Mouse (Mus musculus) frontal cortex, adult (tissue): ENCODE measurements around the gene Gnat1.

ENCODE experiments used
- ATAC-seq: cut with Nextera tagmentation; 2 replicates; pipeline ENCODE4 v1.9.2; 2017; ENCODE audit warnings: mild to moderate bottlenecking, moderate library complexity, mixed read lengths; ENCODE audit not compliant: low TSS enrichment

Gnat1 gene

DNA sequence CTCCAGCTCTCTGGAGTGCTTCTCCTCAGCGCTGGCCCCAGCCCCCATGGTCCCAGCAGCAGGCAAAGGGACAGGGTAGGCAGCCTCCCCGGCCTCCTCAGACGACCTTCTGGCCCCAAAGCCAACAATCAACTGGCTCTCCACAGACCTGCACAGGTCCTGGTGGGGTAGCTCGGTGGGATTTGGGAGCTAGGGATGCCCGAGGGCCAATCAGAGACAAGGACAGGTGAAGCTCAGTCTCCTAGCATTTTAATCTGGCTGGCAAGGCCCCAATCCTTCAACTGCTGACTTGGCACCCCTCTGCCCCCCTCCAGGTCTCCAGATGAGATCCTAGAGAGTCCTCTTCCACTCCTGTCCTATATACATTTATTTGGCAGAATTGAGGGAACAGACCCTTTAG lies at the start of gene Gnat1:
Gnat1 (minus strand) TSS at position 212 of the 400 bp plus-strand sequence.
- ATAC-seq: no peak

- no peak for ATAC-seq
Measured at GRCm38 (mm10) chr9:107728919-107729670, 49.6 kb upstream of the Gnat1 start.

DNA sequence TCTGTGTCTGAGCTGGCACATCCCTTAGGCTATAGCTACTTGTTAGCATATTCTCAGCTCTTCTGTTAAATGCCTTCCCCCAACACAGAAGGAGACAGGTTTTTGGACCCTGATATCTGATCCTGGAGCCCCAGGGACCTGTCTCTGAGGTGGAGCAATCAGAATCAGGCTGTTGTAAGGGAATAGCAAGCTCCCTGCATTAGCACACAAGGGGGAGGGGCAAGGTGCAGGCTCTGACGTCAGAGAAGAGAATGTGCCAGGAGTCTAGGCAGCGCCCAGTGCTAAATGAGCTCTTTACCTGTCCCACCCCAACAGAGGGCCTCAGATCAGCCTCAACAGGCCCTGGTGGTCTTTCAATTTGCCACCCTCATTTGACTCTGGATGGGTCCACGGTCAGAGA lies 47.5 kb upstream of the Gnat1 start:
- no peak for ATAC-seq

- no peak for ATAC-seq
Measured at GRCm38 (mm10) chr9:107724796-107725195, 45.3 kb upstream of the Gnat1 start.

- no peak for ATAC-seq
Measured at GRCm38 (mm10) chr9:107723794-107724531, 44.5 kb upstream of the Gnat1 start.

- ATAC-seq: no peak
Measured at GRCm38 (mm10) chr9:107723292-107723691, 43.8 kb upstream of the Gnat1 start.

- ATAC-seq: no peak
Measured at GRCm38 (mm10) chr9:107718781-107719540, 39.4 kb upstream of the Gnat1 start.

- no peak for ATAC-seq
Measured at GRCm38 (mm10) chr9:107716951-107717350, 37.4 kb upstream of the Gnat1 start.

DNA sequence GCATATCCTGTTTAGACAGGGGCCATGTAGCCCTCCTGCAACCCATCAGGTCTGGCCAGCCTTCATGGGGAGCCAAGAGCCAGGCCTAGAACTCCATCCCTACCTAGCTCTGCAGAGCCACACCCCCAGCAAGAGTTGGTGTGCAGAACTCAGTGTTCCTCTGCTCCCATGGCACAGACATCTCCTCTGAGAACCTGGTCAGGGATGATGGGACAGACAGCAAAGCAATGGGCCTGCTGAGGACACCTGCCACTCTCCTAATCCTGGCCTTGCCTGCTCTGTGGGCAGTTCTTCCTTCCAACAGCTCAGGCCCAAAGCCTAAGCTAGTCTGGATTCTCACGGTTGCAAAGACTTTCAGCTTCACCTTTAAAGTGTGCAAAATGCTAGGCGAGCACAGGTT lies 36.1 kb upstream of the Gnat1 start:
- no peak for ATAC-seq

- ATAC-seq: no peak
Measured at GRCm38 (mm10) chr9:107714221-107714952, 34.9 kb upstream of the Gnat1 start.

- peak; percentile 46 for ATAC-seq
Measured at GRCm38 (mm10) chr9:107709697-107710483, 30.4 kb upstream of the Gnat1 start, which contains the start of gene Sema3f. Sema3f (minus strand) TSS chr9:107710475.

DNA sequence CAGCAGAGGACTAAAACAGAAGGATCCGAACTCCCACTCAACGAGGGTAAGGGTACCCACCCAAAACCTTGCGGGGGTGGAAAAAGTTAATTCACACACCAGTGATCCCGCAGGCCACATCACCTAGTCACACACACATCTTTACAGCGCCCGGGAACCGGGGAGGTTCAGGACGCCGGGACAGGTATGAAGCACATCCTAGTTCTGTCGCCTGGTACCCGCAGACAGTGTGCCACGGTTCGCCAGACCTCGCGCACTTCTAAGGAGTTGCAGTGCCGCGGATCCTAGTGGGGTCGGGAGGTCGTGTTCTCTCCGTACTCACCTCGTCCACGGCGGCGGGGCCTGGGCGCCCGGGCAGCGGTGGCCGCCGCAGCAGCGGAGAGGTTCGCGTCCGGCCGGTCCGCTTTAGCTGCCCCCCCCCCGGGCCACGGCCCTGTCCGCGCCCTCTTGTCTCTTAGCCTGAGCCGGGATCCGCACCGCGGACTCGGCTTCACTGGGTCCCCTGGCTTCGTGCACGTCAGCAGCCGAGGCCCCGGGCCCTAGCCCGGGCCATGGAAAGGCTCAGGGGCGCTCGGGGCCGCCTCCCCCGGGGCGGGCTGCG lies 29.7 kb upstream of the Gnat1 start:
- no peak for ATAC-seq

- 0 out of 2 replicates have a peak, but pooled peaks have one; percentile 4 for ATAC-seq
Measured at GRCm38 (mm10) chr9:107708439-107709095, 29.1 kb upstream of the Gnat1 start.

DNA sequence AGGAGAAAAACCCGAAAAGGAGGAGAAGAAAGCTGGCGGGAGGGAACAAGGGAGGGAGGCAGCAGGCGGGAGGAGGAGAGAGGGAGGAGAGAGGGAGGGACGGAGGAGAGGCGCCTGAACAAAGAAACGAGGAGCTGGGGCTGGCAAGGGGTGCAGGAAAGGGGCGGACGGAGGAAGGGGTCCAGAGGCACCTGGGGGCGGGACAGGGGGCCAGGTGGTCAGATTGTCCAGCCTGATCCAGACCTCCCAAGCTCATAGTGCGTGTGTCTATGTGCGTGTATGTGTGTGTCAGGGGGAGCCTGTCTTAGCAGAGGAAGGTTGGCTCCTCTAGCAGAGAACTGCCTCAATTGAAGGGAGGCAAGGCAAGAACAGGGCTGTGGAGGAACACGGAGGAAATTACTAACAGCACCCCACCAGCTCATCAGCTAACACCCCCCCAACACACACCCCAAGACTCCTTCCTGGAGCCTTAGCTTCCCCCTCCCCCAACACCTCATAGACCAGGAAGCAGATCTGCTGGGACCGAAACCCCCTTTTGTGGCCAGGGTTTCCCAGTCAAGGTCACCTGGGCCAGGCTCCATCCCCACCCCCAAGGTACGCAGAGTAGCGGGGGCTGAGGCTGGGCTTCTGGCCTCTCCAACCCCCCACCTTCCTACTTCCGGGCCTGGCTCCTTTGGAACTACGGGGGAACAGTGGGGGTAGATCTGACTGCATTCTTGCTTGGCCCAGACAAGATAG lies 28.4 kb upstream of the Gnat1 start:
- ATAC-seq: peak; percentile 32

- no peak for ATAC-seq
Measured at GRCm38 (mm10) chr9:107706781-107707211, 27.3 kb upstream of the Gnat1 start.

- ATAC-seq: no peak
Measured at GRCm38 (mm10) chr9:107703337-107704122, 24.0 kb upstream of the Gnat1 start.

DNA sequence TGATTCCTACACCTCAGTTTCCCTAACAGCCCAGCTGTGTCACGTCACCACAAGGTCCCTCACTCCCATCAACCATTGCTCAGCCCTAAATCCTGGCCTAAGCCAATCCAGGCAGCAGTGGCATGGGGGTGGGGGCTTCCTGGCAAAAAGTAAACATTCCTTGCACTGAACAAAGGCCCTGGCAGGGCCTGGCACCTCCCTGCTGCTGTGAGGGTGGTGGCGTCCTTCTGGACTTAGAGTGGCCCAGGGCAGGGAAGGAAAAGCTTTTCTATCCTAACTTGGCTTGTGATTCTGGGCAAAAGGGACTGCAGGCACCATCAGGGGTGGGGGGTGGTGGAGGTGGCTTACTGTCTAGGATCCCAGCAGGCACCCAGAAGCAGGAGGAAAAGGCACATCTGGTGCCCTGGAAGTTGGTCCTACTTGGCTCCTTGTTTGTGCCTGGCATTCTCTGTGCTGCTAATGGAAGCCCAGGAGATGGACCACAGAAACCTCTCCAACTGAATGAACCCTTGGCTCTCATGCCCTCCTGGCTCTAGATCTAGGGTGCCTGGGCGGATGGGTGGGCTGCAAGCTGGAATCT lies 23.2 kb upstream of the Gnat1 start:
- ATAC-seq: no peak

DNA sequence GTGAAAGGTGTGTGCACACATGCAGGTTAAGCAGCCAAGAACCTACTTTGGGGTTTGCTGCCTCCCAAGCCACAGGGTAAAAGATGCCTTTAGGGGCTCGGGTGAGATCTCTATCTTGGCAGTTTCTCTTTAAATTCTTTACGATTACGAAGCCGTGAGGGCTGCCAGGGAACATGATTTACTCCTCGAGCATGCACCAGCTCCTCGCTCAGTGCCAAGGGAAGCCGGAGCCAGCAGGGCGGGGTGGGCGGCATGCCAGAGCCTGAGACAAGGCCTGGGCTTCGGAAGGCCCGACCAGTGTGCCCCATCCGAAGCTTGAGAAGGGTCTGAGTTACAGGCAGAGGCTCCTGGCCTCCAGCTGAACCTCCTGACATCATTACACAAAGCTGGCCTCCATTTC lies 22.1 kb upstream of the Gnat1 start:
- peak; percentile 68 for ATAC-seq
